Mouse (Mus musculus): Measurements from ENCODE around the gene Hspa14. TPM values are rescaled to one million over a fixed set of nuclear protein-coding genes. Genes with fewer than 3 reads are reported as not detected.

Hspa14 gene
- polyA plus RNA-seq, 1 experiment: 70.9 TPM

DNA sequence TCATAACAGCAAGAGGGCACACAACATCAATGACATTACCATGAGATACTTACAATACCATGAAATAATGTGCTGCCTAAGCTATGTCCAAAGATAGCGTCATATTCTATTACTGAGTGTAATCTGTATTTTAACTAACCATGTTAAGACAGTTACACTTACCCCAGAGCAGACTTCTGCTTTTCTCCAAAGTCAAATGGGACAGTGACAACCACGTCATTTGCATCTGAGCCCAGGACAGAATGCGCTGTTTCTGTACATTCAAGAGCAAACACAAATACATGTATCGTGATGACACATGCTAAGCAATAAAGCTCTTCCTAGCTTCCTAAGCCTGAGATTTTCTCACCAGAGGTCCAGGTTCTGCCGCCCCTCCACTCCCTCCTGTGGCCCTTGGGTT, 11.7 kb downstream of the Hspa14 start:
- Histone ChIP-seq H3K27me3 (ENCODE audit: control insufficient read depth, insufficient read depth, low read length) (no peaks in the 10 kb centered on the region), H3K27ac (ENCODE audit: insufficient read depth, low read length) (no peak overlapping the region), H3K4me1 (ENCODE audit: control insufficient read depth, insufficient read depth, low read length) (peaks cover 3% of the 10 kb centered on the region; the same call in 1 of the 2 replicates), H3K4me3 (replicated peaks; ENCODE audit: insufficient read depth, low read depth, low read length) (no peak overlapping the region)
- DNase-seq: no peak
- TF ChIP-seq CTCF (IDR thresholded peaks at IDR 0.05; ENCODE audit: borderline replicate concordance, insufficient read depth, low read depth, low read length) (no peak), POLR2A (IDR thresholded peaks at IDR 0.05; ENCODE audit: borderline replicate concordance, insufficient read depth, low read length) (no peak)
- WGBS: 94% methylated on average over 5 of the region's 5 CpGs

DNA sequence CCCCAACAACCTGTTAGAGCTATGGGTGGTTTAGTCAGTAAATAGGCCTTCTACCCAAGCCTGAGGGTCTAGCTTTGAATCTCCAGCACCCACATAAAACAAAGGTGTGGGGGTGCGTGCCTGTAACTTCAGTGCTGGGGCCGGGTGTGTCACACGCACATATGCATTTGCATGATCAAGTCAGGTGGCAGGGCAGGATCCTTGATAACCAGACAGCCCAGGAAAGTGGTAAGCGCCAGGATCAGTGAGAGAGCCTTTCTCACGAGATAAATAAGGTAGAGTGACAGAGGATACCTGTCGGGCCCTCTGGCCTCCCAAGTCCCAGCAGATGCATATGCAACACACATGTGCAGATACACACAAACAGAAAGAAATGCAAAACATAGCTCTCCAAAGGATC, 13.1 kb downstream of the Hspa14 start:
- Histone ChIP-seq H3K27me3 (ENCODE audit: control insufficient read depth, insufficient read depth, low read length) (no peaks in the 10 kb centered on the region), H3K4me3 (replicated peaks; ENCODE audit: insufficient read depth, low read depth, low read length) (no peak overlapping the region), H3K27ac (ENCODE audit: insufficient read depth, low read length) (no peak overlapping the region), H3K4me1 (ENCODE audit: control insufficient read depth, insufficient read depth, low read length) (peaks cover 2% of the 10 kb centered on the region; the same call in 1 of the 2 replicates)
- no peak for DNase-seq
- 96% methylated on average over 6 of the region's 6 CpGs for WGBS
- TF ChIP-seq CTCF (IDR thresholded peaks at IDR 0.05; ENCODE audit: borderline replicate concordance, insufficient read depth, low read depth, low read length) (no peak), POLR2A (IDR thresholded peaks at IDR 0.05; ENCODE audit: borderline replicate concordance, insufficient read depth, low read length) (no peak)

DNA sequence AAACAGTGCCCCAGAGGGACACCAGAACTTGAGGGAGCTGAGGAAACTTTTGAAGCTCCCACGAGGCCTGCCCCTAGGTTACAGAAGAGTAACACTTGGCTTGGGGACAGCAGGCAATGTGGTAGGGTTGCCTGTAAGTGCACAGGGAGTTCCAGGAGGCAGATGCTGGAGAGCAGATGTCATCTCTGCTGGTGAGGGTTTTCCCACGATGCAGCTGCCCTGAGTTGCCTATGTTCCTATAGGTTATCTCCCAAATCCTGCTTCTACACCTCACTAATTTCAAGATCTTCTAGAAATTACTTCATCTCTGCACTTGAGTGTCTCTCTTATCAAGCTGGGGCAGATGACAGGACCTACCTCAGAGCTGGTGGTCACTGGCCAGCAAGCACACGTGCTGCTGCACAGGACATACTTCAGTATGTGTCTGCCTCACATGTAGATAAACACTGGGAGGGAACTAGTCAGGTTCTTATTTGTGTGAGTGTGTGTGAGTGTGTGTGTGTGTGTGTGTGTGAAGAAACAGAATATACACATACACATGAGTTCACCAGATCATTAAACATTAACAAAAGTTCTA, 18.7 kb downstream of the Hspa14 start:
- no peaks in the 10 kb centered on the region for H3K4me1 ChIP-seq (ENCODE audit: control insufficient read depth, insufficient read depth, low read length)
- no peaks in the 10 kb centered on the region for H3K27me3 ChIP-seq (ENCODE audit: control insufficient read depth, insufficient read depth, low read length)
- DNase-seq: no peak
- no peak overlapping the region for H3K4me3 ChIP-seq (replicated peaks; ENCODE audit: insufficient read depth, low read depth, low read length)
- 68% methylated on average over 3 of the region's 3 CpGs for WGBS
- H3K27ac ChIP-seq (ENCODE audit: insufficient read depth, low read length): no peak overlapping the region
- TF ChIP-seq CTCF (IDR thresholded peaks at IDR 0.05; ENCODE audit: borderline replicate concordance, insufficient read depth, low read depth, low read length): no peak
- no peak for TF ChIP-seq POLR2A (IDR thresholded peaks at IDR 0.05; ENCODE audit: borderline replicate concordance, insufficient read depth, low read length)

DNA sequence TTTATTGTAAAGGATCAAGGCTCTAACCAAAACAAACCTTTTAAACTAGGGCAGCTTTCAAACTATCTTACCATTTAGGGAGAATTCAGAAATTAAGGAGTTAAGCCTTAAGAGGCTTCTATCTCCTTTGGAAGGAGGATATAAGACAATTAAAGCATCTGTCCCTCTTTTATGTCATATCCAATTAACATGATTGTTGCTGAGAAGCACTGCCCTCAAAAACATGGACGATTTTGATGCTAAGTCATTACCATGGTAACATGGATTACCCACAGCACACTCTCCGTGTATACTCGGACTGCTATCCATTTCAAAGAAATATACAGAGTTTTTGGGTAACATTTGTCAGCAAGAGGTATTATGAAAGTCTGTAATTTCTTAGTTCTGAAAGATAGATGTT, 22.8 kb downstream of the Hspa14 start:
- no peak for TF ChIP-seq POLR2A (IDR thresholded peaks at IDR 0.05; ENCODE audit: borderline replicate concordance, insufficient read depth, low read length)
- H3K27me3 ChIP-seq (ENCODE audit: control insufficient read depth, insufficient read depth, low read length): no peaks in the 10 kb centered on the region
- no peak overlapping the region for H3K4me3 ChIP-seq (replicated peaks; ENCODE audit: insufficient read depth, low read depth, low read length)
- no peak overlapping the region for H3K27ac ChIP-seq (ENCODE audit: insufficient read depth, low read length)
- WGBS: 45% methylated on average over 3 of the region's 3 CpGs
- no peak for DNase-seq
- no peaks in the 10 kb centered on the region for H3K4me1 ChIP-seq (ENCODE audit: control insufficient read depth, insufficient read depth, low read length)

DNA sequence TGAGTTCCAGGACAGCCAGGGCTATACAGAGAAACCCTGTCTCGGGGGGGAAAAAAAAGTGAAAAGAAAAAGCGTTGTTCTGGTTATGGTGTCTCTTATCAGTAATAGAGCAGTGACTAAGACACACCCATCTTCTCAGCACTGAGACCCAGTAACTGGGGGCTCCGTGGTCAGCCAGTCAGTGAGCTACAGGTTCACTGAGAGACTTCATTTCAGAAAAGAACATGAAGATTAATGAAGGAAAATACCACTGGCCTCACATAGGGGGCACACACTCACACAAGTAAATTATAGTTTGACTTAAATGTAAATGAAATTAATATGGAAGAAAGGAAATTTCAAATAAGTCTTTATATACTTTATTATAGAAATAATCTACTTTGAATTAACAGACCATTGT, 32.4 kb downstream of the Hspa14 start:
- Histone ChIP-seq H3K27ac (ENCODE audit: insufficient read depth, low read length) (no peak overlapping the region), H3K4me3 (replicated peaks; ENCODE audit: insufficient read depth, low read depth, low read length) (no peak overlapping the region), H3K27me3 (ENCODE audit: control insufficient read depth, insufficient read depth, low read length) (no peaks in the 10 kb centered on the region), H3K4me1 (ENCODE audit: control insufficient read depth, insufficient read depth, low read length) (no peaks in the 10 kb centered on the region)
- no peak for TF ChIP-seq CTCF (IDR thresholded peaks at IDR 0.05; ENCODE audit: borderline replicate concordance, insufficient read depth, low read depth, low read length)
- TF ChIP-seq POLR2A (IDR thresholded peaks at IDR 0.05; ENCODE audit: borderline replicate concordance, insufficient read depth, low read length): no peak
- WGBS: 87% methylated on average over 3 of the region's 3 CpGs
- no peak for DNase-seq

DNA sequence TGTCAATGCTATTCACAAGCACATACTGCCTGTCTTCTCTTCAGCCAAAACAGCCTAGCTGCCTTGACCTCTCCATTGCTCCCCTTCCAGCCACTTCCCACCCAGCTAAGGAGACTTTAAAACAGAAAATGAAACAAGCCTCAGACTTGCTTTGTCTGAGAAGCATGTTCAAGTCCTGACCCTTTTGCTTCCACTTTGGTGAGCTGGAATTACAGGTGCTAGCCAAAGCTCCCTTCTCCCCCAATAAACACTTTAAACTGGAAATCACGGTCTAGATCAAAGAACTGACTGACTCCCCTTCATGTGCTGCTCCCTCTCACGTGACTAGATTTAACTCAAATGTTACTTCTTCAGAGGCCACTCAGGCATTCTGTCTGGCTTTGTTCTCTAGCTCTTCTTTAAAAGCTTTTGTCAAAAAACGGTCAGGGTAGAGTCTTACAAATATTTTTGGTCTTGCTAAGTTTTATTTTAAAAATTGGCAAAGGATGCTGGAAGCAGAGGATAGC, 36.8 kb downstream of the Hspa14 start:
- TF ChIP-seq POLR2A (IDR thresholded peaks at IDR 0.05; ENCODE audit: borderline replicate concordance, insufficient read depth, low read length) (no peak), CTCF (IDR thresholded peaks at IDR 0.05; ENCODE audit: borderline replicate concordance, insufficient read depth, low read depth, low read length) (no peak)
- no peak for DNase-seq
- H3K4me3 ChIP-seq (replicated peaks; ENCODE audit: insufficient read depth, low read depth, low read length): no peak overlapping the region
- H3K4me1 ChIP-seq (ENCODE audit: control insufficient read depth, insufficient read depth, low read length): no peaks in the 10 kb centered on the region
- no peak overlapping the region for H3K27ac ChIP-seq (ENCODE audit: insufficient read depth, low read length)
- no peaks in the 10 kb centered on the region for H3K27me3 ChIP-seq (ENCODE audit: control insufficient read depth, insufficient read depth, low read length)
- WGBS: 75% methylated on average over 3 of the region's 3 CpGs

DNA sequence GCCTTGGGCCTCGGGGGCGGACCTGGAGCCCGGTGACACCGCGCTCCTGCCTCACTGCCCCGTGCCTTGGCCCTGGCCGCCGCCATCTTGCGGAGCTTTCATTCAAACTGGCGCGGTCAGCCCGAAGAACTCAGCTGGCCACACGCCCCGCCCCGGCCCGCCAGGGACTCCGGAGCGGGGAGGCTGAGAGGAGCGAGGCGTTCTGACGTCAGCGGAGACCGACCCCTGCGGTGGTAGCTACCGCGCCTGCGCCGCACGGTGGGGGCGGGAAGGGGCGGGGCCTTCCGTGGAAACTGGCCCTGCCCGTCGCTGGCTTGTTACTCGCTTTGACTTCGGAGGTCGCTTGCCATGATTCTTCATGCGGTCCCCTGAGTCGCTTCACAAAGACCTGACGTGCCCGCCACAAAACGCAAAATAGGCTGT, 37.7 kb downstream of the Hspa14 start, which contains the start of gene Suv39h2:
Gene Suv39h2, minus strand, starts transcription at position 171 of the 423 bp plus-strand sequence.
- WGBS: under 1% methylated on average over 42 of the region's 42 CpGs
- no peaks in the 10 kb centered on the region for H3K27me3 ChIP-seq (ENCODE audit: control insufficient read depth, insufficient read depth, low read length)
- TF ChIP-seq CTCF (IDR thresholded peaks at IDR 0.05; ENCODE audit: borderline replicate concordance, insufficient read depth, low read depth, low read length): no peak
- peak; percentile 77 for TF ChIP-seq POLR2A (IDR thresholded peaks at IDR 0.05; ENCODE audit: borderline replicate concordance, insufficient read depth, low read length)

DNA sequence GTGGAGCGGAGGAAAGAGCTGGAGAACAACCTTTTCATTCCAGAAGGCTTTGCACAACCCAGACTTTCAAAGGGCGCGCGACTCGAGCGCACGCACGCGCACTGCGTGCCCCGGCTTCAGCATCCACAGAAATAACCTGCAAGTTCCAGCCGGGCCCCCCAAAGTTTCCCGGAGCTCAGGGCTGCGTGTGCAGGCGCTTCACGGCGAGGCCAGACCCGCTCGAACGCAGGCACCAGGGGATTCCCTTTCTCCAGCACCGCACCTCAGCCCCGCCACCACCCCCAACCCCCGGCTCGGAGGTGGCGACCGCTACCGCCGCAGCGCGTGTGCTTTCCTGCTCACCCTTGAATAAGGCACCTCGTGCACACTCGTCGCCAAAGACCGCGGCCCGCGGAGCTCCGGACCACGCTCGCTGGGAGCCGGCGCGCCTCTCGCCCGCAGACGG, 38.2 kb downstream of the Hspa14 start:
- peak; percentile 70 for DNase-seq

More for the DNA sequence above, 37.7 kb downstream of the Hspa14 start, which contains the start of gene Suv39h2:
- DNase-seq: peak; percentile 96 to 98
- Histone ChIP-seq H3K4me3 (replicated peaks; ENCODE audit: insufficient read depth, low read depth, low read length) (peak within 1 kb of the TSS; percentile 88), H3K4me1 (ENCODE audit: control insufficient read depth, insufficient read depth, low read length) (no peaks in the 10 kb centered on the region), H3K27ac (ENCODE audit: insufficient read depth, low read length) (peak within 1 kb of the TSS; percentile 56)

More for the DNA sequence above, 38.2 kb downstream of the Hspa14 start:
- Histone ChIP-seq H3K27me3 (ENCODE audit: control insufficient read depth, insufficient read depth, low read length) (no peaks in the 10 kb centered on the region), H3K27ac (ENCODE audit: insufficient read depth, low read length) (peak overlapping the region; percentile 49), H3K4me1 (ENCODE audit: control insufficient read depth, insufficient read depth, low read length) (no peaks in the 10 kb centered on the region), H3K4me3 (replicated peaks; ENCODE audit: insufficient read depth, low read depth, low read length) (peak overlapping the region; percentile 88)
- no peak for TF ChIP-seq POLR2A (IDR thresholded peaks at IDR 0.05; ENCODE audit: borderline replicate concordance, insufficient read depth, low read length)
- no peak for TF ChIP-seq CTCF (IDR thresholded peaks at IDR 0.05; ENCODE audit: borderline replicate concordance, insufficient read depth, low read depth, low read length)
- WGBS: under 1% methylated on average over 45 of the region's 46 CpGs

Data from cerebellum, adult 2 months (tissue).